8 mouse cellular contexts compared by ENCODE assay signal in genomic region chr15:99972361-99972988, GRCm38 (mm10). TPM values are rescaled to one million over a fixed set of nuclear protein-coding genes. Genes with fewer than 3 reads are reported as not detected.
DNase-seq lines count a peak whose midpoint lies in the region; ATAC-seq and TF ChIP-seq lines count a peak whose summit lies in the region.

No protein-coding gene starts in this region.

- peak overlapping the region; percentile 96 for H3K27ac ChIP-seq in heart, embryonic 13.5 days (replicated peaks)
- peak overlapping the region; percentile 95 for H3K27ac ChIP-seq in liver, embryonic 12.5 days
- peak overlapping the region; percentile 99 for H3K27ac ChIP-seq in stomach, embryonic 15.5 days

- H3K4me3 ChIP-seq in C2C12 (ENCODE audit: insufficient read depth, poor library complexity, severe bottlenecking): peak overlapping the region; percentile 99
- peak overlapping the region; percentile 97 for H3K4me3 ChIP-seq in erythroblast, embryonic 14.5 days (replicated peaks)
- H3K4me3 ChIP-seq in heart, embryonic 13.5 days: peak overlapping the region; percentile 74
- peak overlapping the region; percentile 96 for H3K4me3 ChIP-seq in liver, embryonic 12.5 days
- peak overlapping the region; percentile 96 for H3K4me3 ChIP-seq in stomach, embryonic 15.5 days (replicated peaks)

- H3ac ChIP-seq in C2C12 (ENCODE audit: control insufficient read depth, insufficient read length, low read depth): peak overlapping the region; percentile 98

- peaks cover 47% of the 10 kb centered on the region for H3K79me3 ChIP-seq in C2C12 (ENCODE audit: low read depth)

- 0% methylated on average over 50 of the region's 50 CpGs for WGBS in heart, embryonic 13.5 days
- under 1% methylated on average over 50 of the region's 50 CpGs for WGBS in liver, embryonic 12.5 days (ENCODE audit: insufficient replicate concordance)
- under 1% methylated on average over 48 of the region's 50 CpGs for WGBS in stomach, embryonic 15.5 days

- TF ChIP-seq CTCF in C2C12 (IDR thresholded peaks at IDR 0.05; ENCODE audit: control insufficient read depth, insufficient read depth, insufficient read length): no peak
- no peak for TF ChIP-seq CTCF in brain, embryonic 14.5 days (IDR thresholded peaks at IDR 0.05; ENCODE audit: borderline replicate concordance, extremely low read depth, insufficient read depth, insufficient read length)

- peak overlapping the region; percentile 88 for H3K9ac ChIP-seq in heart, embryonic 13.5 days
- peak overlapping the region; percentile 96 for H3K9ac ChIP-seq in liver, embryonic 12.5 days
- peak overlapping the region; percentile 92 for H3K9ac ChIP-seq in stomach, embryonic 15.5 days

- peak; percentile 92 for ATAC-seq in heart, embryonic 13.5 days (ENCODE audit: extremely low read depth, insufficient number of reproducible peaks, low FRiP score, low TSS enrichment)
- peak; percentile 97 for ATAC-seq in liver, embryonic 12.5 days
- peak; percentile 97 for ATAC-seq in stomach, embryonic 15.5 days (ENCODE audit: insufficient read depth, low FRiP score, low read depth)

- H3K27me3 ChIP-seq in C2C12 (ENCODE audit: control insufficient read depth, insufficient read depth, insufficient read length): no peaks in the 10 kb centered on the region
- no peaks in the 10 kb centered on the region for H3K27me3 ChIP-seq in erythroblast, embryonic 14.5 days (ENCODE audit: control insufficient read depth)
- no peaks in the 10 kb centered on the region for H3K27me3 ChIP-seq in heart, embryonic 13.5 days (replicated peaks)
- no peaks in the 10 kb centered on the region for H3K27me3 ChIP-seq in liver, embryonic 12.5 days (replicated peaks)
- H3K27me3 ChIP-seq in stomach, embryonic 15.5 days (replicated peaks): no peaks in the 10 kb centered on the region

- peaks cover 49% of the 10 kb centered on the region for H3K79me2 ChIP-seq in C2C12 (ENCODE audit: control insufficient read depth, insufficient read depth)

- H3K4me1 ChIP-seq in erythroblast, embryonic 14.5 days (ENCODE audit: control insufficient read depth): peaks cover 24% of the 10 kb centered on the region
- peaks cover 25% of the 10 kb centered on the region for H3K4me1 ChIP-seq in heart, embryonic 13.5 days
- H3K4me1 ChIP-seq in liver, embryonic 12.5 days: peaks cover 40% of the 10 kb centered on the region
- no peaks in the 10 kb centered on the region for H3K4me1 ChIP-seq in stomach, embryonic 15.5 days

- peak overlapping the region; percentile 89 for H3K4me2 ChIP-seq in heart, embryonic 13.5 days
- H3K4me2 ChIP-seq in liver, embryonic 12.5 days: peak overlapping the region; percentile 85
- peak overlapping the region; percentile 59 for H3K4me2 ChIP-seq in stomach, embryonic 15.5 days

- H3K36me3 ChIP-seq in C2C12 (ENCODE audit: control insufficient read depth, insufficient read depth): no peaks in the 10 kb centered on the region
- no peaks in the 10 kb centered on the region for H3K36me3 ChIP-seq in erythroblast, embryonic 14.5 days (ENCODE audit: control insufficient read depth)
- no peaks in the 10 kb centered on the region for H3K36me3 ChIP-seq in heart, embryonic 13.5 days
- H3K36me3 ChIP-seq in liver, embryonic 12.5 days: 0 out of 2 replicates have a peak, but pooled peaks cover 3% of the 10 kb centered on the region
- H3K36me3 ChIP-seq in stomach, embryonic 15.5 days: no peaks in the 10 kb centered on the region

- peak; percentile 98 for DNase-seq in brain, embryonic 14.5 days (ENCODE audit: low read depth)
- DNase-seq in kidney, postnatal 10 days: peak; percentile 98
- DNase-seq in natural killer cell, adult 2 months (ENCODE audit: low spot score in 2 of 2): peak; percentile 94

- no peaks in the 10 kb centered on the region for H3K9me3 ChIP-seq in erythroblast, embryonic 14.5 days (ENCODE audit: control insufficient read depth, low read length)
- no peaks in the 10 kb centered on the region for H3K9me3 ChIP-seq in heart, embryonic 13.5 days
- no peaks in the 10 kb centered on the region for H3K9me3 ChIP-seq in liver, embryonic 12.5 days (replicated peaks)
- H3K9me3 ChIP-seq in stomach, embryonic 15.5 days: no peaks in the 10 kb centered on the region

- peak; percentile 82; the same call in 1 of the 2 replicates for TF ChIP-seq POLR2A in brain, embryonic 14.5 days (IDR thresholded peaks at IDR 0.05; ENCODE audit: borderline replicate concordance, extremely low read depth, insufficient read depth, insufficient read length, poor library complexity, severe bottlenecking)

TF ChIP-seq in C2C12, 6 proteins besides CTCF, POLR2A, EP300 and RAD21:
- TF ChIP-seq CEBPB (IDR thresholded peaks at IDR 0.05; ENCODE audit: low read depth): no peak
- TF ChIP-seq MAX (IDR thresholded peaks at IDR 0.05): peak; percentile 85

RNA-seq across cellular contexts. Expression of gene Larp4, which starts 2.6 kb away (rescaled TPM):
- polyA plus RNA-seq in C2C12 (2012; fragmentation: generic; extraction: Trizol): 19.6 TPM
- polyA plus RNA-seq in brain, embryonic 14.5 days (2012; rRNA removed): 31.1 and 31.5 TPM in 2 replicates
- polyA plus RNA-seq in erythroblast, embryonic 14.5 days (2012): 0.04 and 0.12 TPM in 2 replicates
- polyA plus RNA-seq in heart, embryonic 13.5 days (2015; fragmentation: Nextera tagmentation; extraction: Ambion mirVana): 24.1 and 25.2 TPM in 2 replicates
- 33.1 TPM in 2 replicates for polyA plus RNA-seq in liver, embryonic 12.5 days (2016; fragmentation: Nextera tagmentation; extraction: Ambion mirVana)
- polyA plus RNA-seq in stomach, embryonic 15.5 days (2015; fragmentation: Nextera tagmentation; extraction: Ambion mirVana): 34.2 and 39.3 TPM in 2 replicates

RNA-seq across cellular contexts. Expression of gene Fam186a, which starts 5.6 kb away (rescaled TPM):
- not detected for polyA plus RNA-seq in C2C12 (2012; fragmentation: generic; extraction: Trizol)
- polyA plus RNA-seq in brain, embryonic 14.5 days (2012; rRNA removed): 0.01 and 0.03 TPM in 2 replicates
- not detected in 2 replicates for polyA plus RNA-seq in erythroblast, embryonic 14.5 days (2012)
- polyA plus RNA-seq in heart, embryonic 13.5 days (2015; fragmentation: Nextera tagmentation; extraction: Ambion mirVana): not detected in 2 replicates
- polyA plus RNA-seq in liver, embryonic 12.5 days (2016; fragmentation: Nextera tagmentation; extraction: Ambion mirVana): not detected in 2 replicates
- polyA plus RNA-seq in stomach, embryonic 15.5 days (2015; fragmentation: Nextera tagmentation; extraction: Ambion mirVana): not detected in 2 replicates

Comparison
In these comparisons a context has a peak if more than half of its experiments do, and no peak if none do; other contexts are left out.
1. Peak in every context shown above with its lines: DNase-seq, ATAC-seq, H3K4me3 ChIP-seq and H3K27ac ChIP-seq.
2. RNA of gene Larp4, which starts 2.6 kb away (polyA plus RNA-seq): 34.2 to 39.3 TPM in stomach, embryonic 15.5 days, 33.1 TPM in liver, embryonic 12.5 days, 31.1 to 31.5 TPM in brain, embryonic 14.5 days, 24.1 to 25.2 TPM in heart, embryonic 13.5 days and 19.6 TPM in C2C12 (single experiment); 0.04 to 0.12 TPM in erythroblast, embryonic 14.5 days; every median in the first group is over 10 times any median in the second.